Mouse (Mus musculus): ENCODE results near the gene Rsrc1.
A peak's percentile ranks its signal among the peaks of the same experiment; 100 is the strongest.

Gene Rsrc1

GRCm38 (mm10) chr3:66980111-66980975 lies 847 bp upstream of the Rsrc1 start:
- Histone ChIP-seq H3K36me3 (ENCODE audit: insufficient read depth, low read length) (no peaks in the 10 kb centered on the region), H3K27me3 (ENCODE audit: insufficient read depth, low read length) (peaks cover 72% of the 10 kb centered on the region), H3K4me3 (replicated peaks; ENCODE audit: low read length) (peak overlapping the region; percentile 77), H3K4me1 (replicated peaks; ENCODE audit: low read depth, low read length) (peaks cover 27% of the 10 kb centered on the region), H3K9me3 (ENCODE audit: low read length) (no peaks in the 10 kb centered on the region)
- TF ChIP-seq POU5F1 (IDR thresholded peaks at IDR 0.05; ENCODE audit: borderline replicate concordance, low read length) (no peak), NANOG (IDR thresholded peaks at IDR 0.05; ENCODE audit: borderline replicate concordance, low read length) (no peak), CTCF (conservative IDR thresholded peaks at IDR 0.05; ENCODE audit: low read length) (no peak)

GRCm38 (mm10) chr3:66981706-66982105 lies 516 bp downstream of the Rsrc1 start, which contains the start of gene Shox2:
TSS of gene Shox2 (minus strand) at chr3:66981771.
- H3K4me3 ChIP-seq (replicated peaks; ENCODE audit: low read length) = peak within 1 kb of the TSS; percentile 77
- TF ChIP-seq CTCF (conservative IDR thresholded peaks at IDR 0.05; ENCODE audit: low read length) = no peak
- no peak for TF ChIP-seq POU5F1 (IDR thresholded peaks at IDR 0.05; ENCODE audit: borderline replicate concordance, low read length)
- TF ChIP-seq NANOG (IDR thresholded peaks at IDR 0.05; ENCODE audit: borderline replicate concordance, low read length) = no peak
- peaks cover 34% of the 10 kb centered on the region for H3K4me1 ChIP-seq (replicated peaks; ENCODE audit: low read depth, low read length)
- peaks cover 69% of the 10 kb centered on the region for H3K27me3 ChIP-seq (ENCODE audit: insufficient read depth, low read length)
- H3K36me3 ChIP-seq (ENCODE audit: insufficient read depth, low read length) = no peaks in the 10 kb centered on the region
- H3K9me3 ChIP-seq (ENCODE audit: low read length) = no peaks in the 10 kb centered on the region

GRCm38 (mm10) chr3:66982181-66982911 lies 1.2 kb downstream of the Rsrc1 start:
- Histone ChIP-seq H3K4me3 (replicated peaks; ENCODE audit: low read length) (peak overlapping the region; percentile 77), H3K4me1 (replicated peaks; ENCODE audit: low read depth, low read length) (peaks cover 35% of the 10 kb centered on the region), H3K36me3 (ENCODE audit: insufficient read depth, low read length) (no peaks in the 10 kb centered on the region), H3K9me3 (ENCODE audit: low read length) (no peaks in the 10 kb centered on the region), H3K27me3 (ENCODE audit: insufficient read depth, low read length) (peaks cover 62% of the 10 kb centered on the region)
- TF ChIP-seq NANOG (IDR thresholded peaks at IDR 0.05; ENCODE audit: borderline replicate concordance, low read length) = no peak
- TF ChIP-seq CTCF (conservative IDR thresholded peaks at IDR 0.05; ENCODE audit: low read length) = no peak
- TF ChIP-seq POU5F1 (IDR thresholded peaks at IDR 0.05; ENCODE audit: borderline replicate concordance, low read length) = no peak

- TF ChIP-seq POU5F1 (IDR thresholded peaks at IDR 0.05; ENCODE audit: borderline replicate concordance, low read length) (no peak), NANOG (IDR thresholded peaks at IDR 0.05; ENCODE audit: borderline replicate concordance, low read length) (no peak), CTCF (conservative IDR thresholded peaks at IDR 0.05; ENCODE audit: low read length) (no peak)
- Histone ChIP-seq H3K36me3 (ENCODE audit: insufficient read depth, low read length) (no peaks in the 10 kb centered on the region), H3K9me3 (ENCODE audit: low read length) (no peaks in the 10 kb centered on the region), H3K4me3 (replicated peaks; ENCODE audit: low read length) (no peak overlapping the region), H3K4me1 (replicated peaks; ENCODE audit: low read depth, low read length) (peaks cover 29% of the 10 kb centered on the region), H3K27me3 (ENCODE audit: insufficient read depth, low read length) (peaks cover 51% of the 10 kb centered on the region)
These were observed 2.3 kb downstream of the Rsrc1 start for GRCm38 (mm10) chr3:66983481-66983880.

- Histone ChIP-seq H3K27me3 (ENCODE audit: insufficient read depth, low read length) (peaks cover 29% of the 10 kb centered on the region), H3K36me3 (ENCODE audit: insufficient read depth, low read length) (no peaks in the 10 kb centered on the region), H3K4me1 (replicated peaks; ENCODE audit: low read depth, low read length) (peaks cover 21% of the 10 kb centered on the region), H3K4me3 (replicated peaks; ENCODE audit: low read length) (peak overlapping the region; percentile 84), H3K9me3 (ENCODE audit: low read length) (peaks cover 4% of the 10 kb centered on the region; the same call in 1 of the 2 replicates)
- TF ChIP-seq POU5F1 (IDR thresholded peaks at IDR 0.05; ENCODE audit: borderline replicate concordance, low read length) (no peak), NANOG (IDR thresholded peaks at IDR 0.05; ENCODE audit: borderline replicate concordance, low read length) (no peak), CTCF (conservative IDR thresholded peaks at IDR 0.05; ENCODE audit: low read length) (no peak)
These were observed 4.5 kb downstream of the Rsrc1 start for GRCm38 (mm10) chr3:66985539-66986286.

- H3K27me3 ChIP-seq (ENCODE audit: insufficient read depth, low read length) = peaks cover 24% of the 10 kb centered on the region
- H3K4me3 ChIP-seq (replicated peaks; ENCODE audit: low read length) = peak overlapping the region; percentile 84
- TF ChIP-seq NANOG (IDR thresholded peaks at IDR 0.05; ENCODE audit: borderline replicate concordance, low read length) = no peak
- TF ChIP-seq POU5F1 (IDR thresholded peaks at IDR 0.05; ENCODE audit: borderline replicate concordance, low read length) = no peak
- no peak for TF ChIP-seq CTCF (conservative IDR thresholded peaks at IDR 0.05; ENCODE audit: low read length)
- peaks cover 21% of the 10 kb centered on the region for H3K4me1 ChIP-seq (replicated peaks; ENCODE audit: low read depth, low read length)
- no peaks in the 10 kb centered on the region for H3K36me3 ChIP-seq (ENCODE audit: insufficient read depth, low read length)
- peaks cover 9% of the 10 kb centered on the region; the same call in 1 of the 2 replicates for H3K9me3 ChIP-seq (ENCODE audit: low read length)
These were observed 5.0 kb downstream of the Rsrc1 start for GRCm38 (mm10) chr3:66986287-66986560.

- Histone ChIP-seq H3K4me1 (replicated peaks; ENCODE audit: low read depth, low read length) (no peaks in the 10 kb centered on the region), H3K9me3 (ENCODE audit: low read length) (no peaks in the 10 kb centered on the region), H3K27me3 (ENCODE audit: insufficient read depth, low read length) (no peaks in the 10 kb centered on the region), H3K4me3 (replicated peaks; ENCODE audit: low read length) (no peak overlapping the region), H3K36me3 (ENCODE audit: insufficient read depth, low read length) (peaks cover 26% of the 10 kb centered on the region)
- TF ChIP-seq POU5F1 (IDR thresholded peaks at IDR 0.05; ENCODE audit: borderline replicate concordance, low read length) (no peak), CTCF (conservative IDR thresholded peaks at IDR 0.05; ENCODE audit: low read length) (no peak), NANOG (IDR thresholded peaks at IDR 0.05; ENCODE audit: borderline replicate concordance, low read length) (no peak)
These were observed 15.6 kb downstream of the Rsrc1 start for GRCm38 (mm10) chr3:66996820-66997219.

All from E14TG2a.4 (cell line).